Mouse (Mus musculus): ENCODE measurements around the gene Gm266. TPM values are rescaled to one million over a fixed set of nuclear protein-coding genes. Genes with fewer than 3 reads are reported as not detected.

Gene Gm266
- polyA plus RNA-seq, 1 experiment from 2014 or later = 27.9 TPM

- 82% methylated on average over 7 of the region's 7 CpGs for WGBS
- Histone ChIP-seq H3K4me3 (ENCODE audit: low read depth, low read length) (no peak overlapping the region), H3K4me1 (ENCODE audit: control insufficient read depth, insufficient read depth, low read length) (no peaks in the 10 kb centered on the region), H3K9me3 (replicated peaks; ENCODE audit: control insufficient read depth, low read length) (no peaks in the 10 kb centered on the region), H3K27me3 (ENCODE audit: control insufficient read depth, insufficient read depth, low read length) (no peaks in the 10 kb centered on the region), H3K4me2 (ENCODE audit: low read depth, low read length) (no peak overlapping the region), H3K9ac (replicated peaks; ENCODE audit: low read length) (no peak overlapping the region), H3K36me3 (replicated peaks; ENCODE audit: control insufficient read depth, insufficient read depth, low read depth, low read length) (no peaks in the 10 kb centered on the region), H3K27ac (replicated peaks; ENCODE audit: low read depth, low read length) (no peak overlapping the region)
- ATAC-seq (replicated peaks; ENCODE audit: insufficient number of reproducible peaks, low FRiP score, low TSS enrichment, low read depth) (no peak), DNase-seq (ENCODE audit: low spot score) (no peak)
Measured at GRCm38 (mm10) chr12:111463570-111463969, 22.1 kb downstream of the Gm266 start.

DNA sequence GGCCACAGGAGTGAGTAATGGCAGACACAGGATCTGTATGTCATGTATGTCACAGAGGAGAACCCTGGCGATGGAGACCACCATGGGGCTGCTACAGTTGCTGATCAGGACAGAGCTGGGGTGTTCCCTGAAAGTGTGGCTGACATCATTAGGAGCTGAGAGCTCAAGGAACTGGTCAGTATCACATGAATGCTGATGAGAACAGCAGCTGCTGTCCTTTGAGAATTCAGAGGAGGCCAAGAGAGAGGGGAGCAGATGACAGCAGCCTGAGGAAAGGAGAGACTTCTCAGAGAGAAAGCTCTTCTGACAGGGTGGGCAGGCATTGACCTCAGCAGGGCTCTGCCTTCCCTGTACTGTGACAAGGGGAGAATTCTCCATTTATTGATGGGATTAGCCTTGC, 27.9 kb downstream of the Gm266 start:
- 87% methylated on average over 1 of the region's 1 CpGs for WGBS
- H3K36me3 ChIP-seq (replicated peaks; ENCODE audit: control insufficient read depth, insufficient read depth, low read depth, low read length) = no peaks in the 10 kb centered on the region
- no peaks in the 10 kb centered on the region for H3K4me1 ChIP-seq (ENCODE audit: control insufficient read depth, insufficient read depth, low read length)
- no peaks in the 10 kb centered on the region for H3K27me3 ChIP-seq (ENCODE audit: control insufficient read depth, insufficient read depth, low read length)
- H3K4me2 ChIP-seq (ENCODE audit: low read depth, low read length) = no peak overlapping the region
- ATAC-seq (replicated peaks; ENCODE audit: insufficient number of reproducible peaks, low FRiP score, low TSS enrichment, low read depth) = no peak
- H3K9ac ChIP-seq (replicated peaks; ENCODE audit: low read length) = no peak overlapping the region
- no peak for DNase-seq (ENCODE audit: low spot score)
- no peaks in the 10 kb centered on the region for H3K9me3 ChIP-seq (replicated peaks; ENCODE audit: control insufficient read depth, low read length)
- no peak overlapping the region for H3K27ac ChIP-seq (replicated peaks; ENCODE audit: low read depth, low read length)
- no peak overlapping the region for H3K4me3 ChIP-seq (ENCODE audit: low read depth, low read length)

DNA sequence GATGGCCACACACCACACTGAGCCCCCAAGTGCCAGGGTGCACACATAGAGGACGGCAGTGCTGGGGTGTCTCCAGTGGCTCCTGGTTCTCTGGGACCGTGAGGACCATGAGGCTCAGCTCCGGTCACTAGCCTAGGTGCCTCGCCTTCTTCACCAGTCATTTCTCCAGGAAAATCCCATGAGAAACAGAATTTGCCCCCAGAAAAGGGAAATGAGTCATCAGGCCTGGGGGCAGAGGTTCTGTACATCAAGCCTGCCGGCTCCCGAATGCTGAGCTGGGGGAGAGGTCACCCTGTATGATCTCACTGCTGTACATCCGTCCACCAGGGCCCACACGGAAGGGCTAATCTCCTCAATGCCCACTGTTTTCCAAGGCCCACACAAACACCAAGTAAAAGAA, 29.8 kb downstream of the Gm266 start:
- no peak overlapping the region for H3K9ac ChIP-seq (replicated peaks; ENCODE audit: low read length)
- no peaks in the 10 kb centered on the region for H3K27me3 ChIP-seq (ENCODE audit: control insufficient read depth, insufficient read depth, low read length)
- no peak overlapping the region for H3K4me3 ChIP-seq (ENCODE audit: low read depth, low read length)
- H3K36me3 ChIP-seq (replicated peaks; ENCODE audit: control insufficient read depth, insufficient read depth, low read depth, low read length) = no peaks in the 10 kb centered on the region
- no peak overlapping the region for H3K4me2 ChIP-seq (ENCODE audit: low read depth, low read length)
- no peak overlapping the region for H3K27ac ChIP-seq (replicated peaks; ENCODE audit: low read depth, low read length)
- no peaks in the 10 kb centered on the region for H3K9me3 ChIP-seq (replicated peaks; ENCODE audit: control insufficient read depth, low read length)
- WGBS = 63% methylated on average over 8 of the region's 8 CpGs
- no peak for ATAC-seq (replicated peaks; ENCODE audit: insufficient number of reproducible peaks, low FRiP score, low TSS enrichment, low read depth)
- no peak for DNase-seq (ENCODE audit: low spot score)
- H3K4me1 ChIP-seq (ENCODE audit: control insufficient read depth, insufficient read depth, low read length) = no peaks in the 10 kb centered on the region

- Histone ChIP-seq H3K4me3 (ENCODE audit: low read depth, low read length) (no peak overlapping the region), H3K27me3 (ENCODE audit: control insufficient read depth, insufficient read depth, low read length) (0 out of 2 replicates have a peak, but pooled peaks cover under 1% of the 10 kb centered on the region), H3K4me1 (ENCODE audit: control insufficient read depth, insufficient read depth, low read length) (peaks cover under 1% of the 10 kb centered on the region; the same call in 1 of the 2 replicates), H3K4me2 (ENCODE audit: low read depth, low read length) (no peak overlapping the region), H3K36me3 (replicated peaks; ENCODE audit: control insufficient read depth, insufficient read depth, low read depth, low read length) (no peaks in the 10 kb centered on the region), H3K9me3 (replicated peaks; ENCODE audit: control insufficient read depth, low read length) (no peaks in the 10 kb centered on the region), H3K27ac (replicated peaks; ENCODE audit: low read depth, low read length) (no peak overlapping the region), H3K9ac (replicated peaks; ENCODE audit: low read length) (no peak overlapping the region)
- 59% methylated on average over 12 of the region's 12 CpGs for WGBS
- ATAC-seq (replicated peaks; ENCODE audit: insufficient number of reproducible peaks, low FRiP score, low TSS enrichment, low read depth) (no peak), DNase-seq (ENCODE audit: low spot score) (no peak)
Measured at GRCm38 (mm10) chr12:111455311-111455846, 30.2 kb downstream of the Gm266 start.

GRCm38 (mm10) chr12:111454543-111455280, 30.9 kb downstream of the Gm266 start:
- DNase-seq (ENCODE audit: low spot score) = no peak
- H3K9ac ChIP-seq (replicated peaks; ENCODE audit: low read length) = no peak overlapping the region
- no peak overlapping the region for H3K27ac ChIP-seq (replicated peaks; ENCODE audit: low read depth, low read length)
- no peak for ATAC-seq (replicated peaks; ENCODE audit: insufficient number of reproducible peaks, low FRiP score, low TSS enrichment, low read depth)
- WGBS = 60% methylated on average over 10 of the region's 10 CpGs
- no peaks in the 10 kb centered on the region for H3K9me3 ChIP-seq (replicated peaks; ENCODE audit: control insufficient read depth, low read length)
- H3K27me3 ChIP-seq (ENCODE audit: control insufficient read depth, insufficient read depth, low read length) = peaks cover 7% of the 10 kb centered on the region
- H3K36me3 ChIP-seq (replicated peaks; ENCODE audit: control insufficient read depth, insufficient read depth, low read depth, low read length) = no peaks in the 10 kb centered on the region
- H3K4me1 ChIP-seq (ENCODE audit: control insufficient read depth, insufficient read depth, low read length) = peaks cover 3% of the 10 kb centered on the region; the same call in 1 of the 2 replicates
- no peak overlapping the region for H3K4me3 ChIP-seq (ENCODE audit: low read depth, low read length)
- no peak overlapping the region for H3K4me2 ChIP-seq (ENCODE audit: low read depth, low read length)

- H3K9me3 ChIP-seq (replicated peaks; ENCODE audit: control insufficient read depth, low read length) = no peaks in the 10 kb centered on the region
- H3K4me3 ChIP-seq (ENCODE audit: low read depth, low read length) = no peak overlapping the region
- H3K4me1 ChIP-seq (ENCODE audit: control insufficient read depth, insufficient read depth, low read length) = peaks cover 5% of the 10 kb centered on the region; the same call in 1 of the 2 replicates
- H3K4me2 ChIP-seq (ENCODE audit: low read depth, low read length) = no peak overlapping the region
- no peak overlapping the region for H3K27ac ChIP-seq (replicated peaks; ENCODE audit: low read depth, low read length)
- H3K36me3 ChIP-seq (replicated peaks; ENCODE audit: control insufficient read depth, insufficient read depth, low read depth, low read length) = no peaks in the 10 kb centered on the region
- DNase-seq (ENCODE audit: low spot score) (no peak), ATAC-seq (replicated peaks; ENCODE audit: insufficient number of reproducible peaks, low FRiP score, low TSS enrichment, low read depth) (no peak)
- peaks cover 11% of the 10 kb centered on the region for H3K27me3 ChIP-seq (ENCODE audit: control insufficient read depth, insufficient read depth, low read length)
- H3K9ac ChIP-seq (replicated peaks; ENCODE audit: low read length) = no peak overlapping the region
- 42% methylated on average over 4 of the region's 4 CpGs for WGBS
Measured at GRCm38 (mm10) chr12:111454021-111454420, 31.6 kb downstream of the Gm266 start.

DNA sequence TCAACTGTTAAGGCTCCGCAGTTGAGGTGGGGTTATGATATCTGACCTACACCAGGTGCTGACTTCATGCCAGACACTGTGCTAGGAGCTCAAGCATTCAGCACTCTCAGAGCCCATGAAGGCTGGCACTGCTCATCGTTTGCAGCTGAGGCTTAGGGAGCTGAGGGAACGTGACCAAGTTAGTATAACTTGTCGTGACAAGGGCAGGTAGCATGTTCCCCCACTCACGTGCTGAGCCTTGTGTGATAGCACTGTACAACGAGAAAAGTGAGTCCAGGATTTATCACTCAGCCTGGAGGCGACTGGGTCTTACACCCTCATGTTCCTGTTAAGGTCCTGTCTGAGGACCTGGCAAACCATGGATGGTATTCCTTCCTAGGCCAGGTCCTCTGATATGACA, 34.1 kb downstream of the Gm266 start:
- H3K4me2 ChIP-seq (ENCODE audit: low read depth, low read length) = no peak overlapping the region
- H3K4me3 ChIP-seq (ENCODE audit: low read depth, low read length) = no peak overlapping the region
- ATAC-seq (replicated peaks; ENCODE audit: insufficient number of reproducible peaks, low FRiP score, low TSS enrichment, low read depth) (no peak), DNase-seq (ENCODE audit: low spot score) (no peak)
- H3K36me3 ChIP-seq (replicated peaks; ENCODE audit: control insufficient read depth, insufficient read depth, low read depth, low read length) = no peaks in the 10 kb centered on the region
- WGBS = 77% methylated on average over 7 of the region's 7 CpGs
- no peaks in the 10 kb centered on the region for H3K9me3 ChIP-seq (replicated peaks; ENCODE audit: control insufficient read depth, low read length)
- no peak overlapping the region for H3K27ac ChIP-seq (replicated peaks; ENCODE audit: low read depth, low read length)
- peaks cover 11% of the 10 kb centered on the region for H3K4me1 ChIP-seq (ENCODE audit: control insufficient read depth, insufficient read depth, low read length)
- H3K27me3 ChIP-seq (ENCODE audit: control insufficient read depth, insufficient read depth, low read length) = peaks cover 35% of the 10 kb centered on the region
- H3K9ac ChIP-seq (replicated peaks; ENCODE audit: low read length) = no peak overlapping the region

DNA sequence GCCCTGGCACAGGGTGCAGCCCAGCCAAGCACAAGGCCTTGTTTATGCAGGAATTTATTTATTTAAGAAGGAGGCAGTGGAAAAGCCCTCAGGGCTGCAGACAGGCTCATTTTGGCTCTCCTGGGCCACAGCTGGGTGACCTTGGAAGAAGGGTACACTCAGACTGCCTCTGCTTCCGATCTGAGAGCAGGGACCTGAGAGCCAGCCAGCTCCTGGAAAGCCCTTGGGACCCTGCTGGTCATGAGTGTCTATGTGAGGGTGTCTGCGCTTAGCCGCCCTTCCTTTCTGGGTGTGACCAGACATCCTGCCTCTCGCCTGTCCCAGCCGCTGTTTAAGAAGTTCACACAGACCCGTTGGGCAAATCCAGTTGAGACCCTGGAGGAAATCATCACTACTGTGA, 35.3 kb downstream of the Gm266 start:
- no peak for ATAC-seq (replicated peaks; ENCODE audit: insufficient number of reproducible peaks, low FRiP score, low TSS enrichment, low read depth)
- WGBS = 23% methylated on average over 6 of the region's 6 CpGs
- peaks cover 47% of the 10 kb centered on the region for H3K27me3 ChIP-seq (ENCODE audit: control insufficient read depth, insufficient read depth, low read length)
- no peak overlapping the region for H3K4me2 ChIP-seq (ENCODE audit: low read depth, low read length)
- no peaks in the 10 kb centered on the region for H3K36me3 ChIP-seq (replicated peaks; ENCODE audit: control insufficient read depth, insufficient read depth, low read depth, low read length)
- peaks cover 14% of the 10 kb centered on the region for H3K4me1 ChIP-seq (ENCODE audit: control insufficient read depth, insufficient read depth, low read length)
- no peaks in the 10 kb centered on the region for H3K9me3 ChIP-seq (replicated peaks; ENCODE audit: control insufficient read depth, low read length)
- no peak overlapping the region for H3K4me3 ChIP-seq (ENCODE audit: low read depth, low read length)
- no peak for DNase-seq (ENCODE audit: low spot score)
- H3K9ac ChIP-seq (replicated peaks; ENCODE audit: low read length) = no peak overlapping the region; the same call in 1 of the 2 replicates
- H3K27ac ChIP-seq (replicated peaks; ENCODE audit: low read depth, low read length) = no peak overlapping the region
